Mouse (Mus musculus): Measurements from ENCODE around the gene Rbm20. TPM values are rescaled to one million over a fixed set of nuclear protein-coding genes. Genes with fewer than 3 reads are reported as not detected.

Rbm20 gene
- polyA plus RNA-seq, 1 experiment from 2014 or later = 0.96 TPM

GRCm38 (mm10) chr19:53745354-53745753, 68.2 kb downstream of the Rbm20 start:
- H3K9me3 ChIP-seq = no peaks in the 10 kb centered on the region
- WGBS = 50% methylated on average over 3 of the region's 3 CpGs
- H3K27me3 ChIP-seq (replicated peaks) = no peaks in the 10 kb centered on the region
- no peak overlapping the region for H3K9ac ChIP-seq
- no peak overlapping the region for H3K4me3 ChIP-seq (replicated peaks)
- H3K36me3 ChIP-seq = no peaks in the 10 kb centered on the region
- no peaks in the 10 kb centered on the region for H3K4me1 ChIP-seq
- no peak for ATAC-seq (ENCODE audit: insufficient read depth, low FRiP score, low read depth)
- H3K27ac ChIP-seq = no peak overlapping the region
- no peak overlapping the region for H3K4me2 ChIP-seq

- H3K4me1 ChIP-seq = no peaks in the 10 kb centered on the region
- ATAC-seq (ENCODE audit: insufficient read depth, low FRiP score, low read depth) = no peak
- 39% methylated on average over 9 of the region's 9 CpGs for WGBS
- no peaks in the 10 kb centered on the region for H3K36me3 ChIP-seq
- no peaks in the 10 kb centered on the region for H3K9me3 ChIP-seq
- H3K27me3 ChIP-seq (replicated peaks) = no peaks in the 10 kb centered on the region
- H3K27ac ChIP-seq = no peak overlapping the region
- H3K4me2 ChIP-seq = no peak overlapping the region
- no peak overlapping the region for H3K9ac ChIP-seq
- no peak overlapping the region for H3K4me3 ChIP-seq (replicated peaks)
Measured at GRCm38 (mm10) chr19:53746116-53746515, 69.0 kb downstream of the Rbm20 start.

GRCm38 (mm10) chr19:53748236-53748775, 71.2 kb downstream of the Rbm20 start:
- Histone ChIP-seq H3K27me3 (replicated peaks) (no peaks in the 10 kb centered on the region), H3K27ac (no peak overlapping the region), H3K9ac (no peak overlapping the region), H3K4me3 (replicated peaks) (no peak overlapping the region), H3K36me3 (no peaks in the 10 kb centered on the region), H3K4me1 (no peaks in the 10 kb centered on the region), H3K4me2 (no peak overlapping the region), H3K9me3 (no peaks in the 10 kb centered on the region)
- ATAC-seq (ENCODE audit: insufficient read depth, low FRiP score, low read depth) = no peak
- 79% methylated on average over 13 of the region's 13 CpGs for WGBS

GRCm38 (mm10) chr19:53749326-53749725, 72.2 kb downstream of the Rbm20 start:
- no peaks in the 10 kb centered on the region for H3K4me1 ChIP-seq
- H3K4me3 ChIP-seq (replicated peaks) = no peak overlapping the region
- ATAC-seq (ENCODE audit: insufficient read depth, low FRiP score, low read depth) = no peak
- H3K36me3 ChIP-seq = no peaks in the 10 kb centered on the region
- no peak overlapping the region for H3K4me2 ChIP-seq
- 97% methylated on average over 8 of the region's 8 CpGs for WGBS
- H3K9me3 ChIP-seq = no peaks in the 10 kb centered on the region
- no peaks in the 10 kb centered on the region for H3K27me3 ChIP-seq (replicated peaks)
- H3K9ac ChIP-seq = no peak overlapping the region
- H3K27ac ChIP-seq = no peak overlapping the region

- no peaks in the 10 kb centered on the region for H3K4me1 ChIP-seq
- no peaks in the 10 kb centered on the region for H3K27me3 ChIP-seq (replicated peaks)
- no peak overlapping the region for H3K4me2 ChIP-seq
- WGBS = 53% methylated on average over 22 of the region's 22 CpGs
- no peak overlapping the region for H3K4me3 ChIP-seq (replicated peaks)
- H3K36me3 ChIP-seq = no peaks in the 10 kb centered on the region
- no peaks in the 10 kb centered on the region for H3K9me3 ChIP-seq
- H3K9ac ChIP-seq = no peak overlapping the region
- H3K27ac ChIP-seq = no peak overlapping the region
- ATAC-seq (ENCODE audit: insufficient read depth, low FRiP score, low read depth) = no peak
Measured at GRCm38 (mm10) chr19:53751420-53752185, 74.5 kb downstream of the Rbm20 start.

- no peak for ATAC-seq (ENCODE audit: insufficient read depth, low FRiP score, low read depth)
- no peak overlapping the region for H3K4me3 ChIP-seq (replicated peaks)
- H3K27me3 ChIP-seq (replicated peaks) = no peaks in the 10 kb centered on the region
- H3K4me1 ChIP-seq = no peaks in the 10 kb centered on the region
- WGBS = 55% methylated on average over 7 of the region's 7 CpGs
- no peak overlapping the region for H3K27ac ChIP-seq
- H3K9ac ChIP-seq = no peak overlapping the region
- no peaks in the 10 kb centered on the region for H3K36me3 ChIP-seq
- H3K9me3 ChIP-seq = no peaks in the 10 kb centered on the region
- H3K4me2 ChIP-seq = no peak overlapping the region
Measured at GRCm38 (mm10) chr19:53752993-53753392, 75.9 kb downstream of the Rbm20 start.

GRCm38 (mm10) chr19:53754421-53754830, 77.3 kb downstream of the Rbm20 start:
- Histone ChIP-seq H3K4me1 (no peaks in the 10 kb centered on the region), H3K27me3 (replicated peaks) (no peaks in the 10 kb centered on the region), H3K4me2 (no peak overlapping the region), H3K4me3 (replicated peaks) (no peak overlapping the region), H3K9me3 (no peaks in the 10 kb centered on the region), H3K36me3 (no peaks in the 10 kb centered on the region), H3K9ac (no peak overlapping the region), H3K27ac (no peak overlapping the region)
- 55% methylated on average over 6 of the region's 7 CpGs for WGBS
- no peak for ATAC-seq (ENCODE audit: insufficient read depth, low FRiP score, low read depth)

GRCm38 (mm10) chr19:53755346-53755745, 78.2 kb downstream of the Rbm20 start:
- ATAC-seq (ENCODE audit: insufficient read depth, low FRiP score, low read depth) = no peak
- 68% methylated on average over 5 of the region's 5 CpGs for WGBS

GRCm38 (mm10) chr19:53757432-53758109, 80.5 kb downstream of the Rbm20 start:
- H3K36me3 ChIP-seq = no peaks in the 10 kb centered on the region
- no peak overlapping the region for H3K27ac ChIP-seq
- no peak overlapping the region for H3K4me2 ChIP-seq
- H3K4me1 ChIP-seq = no peaks in the 10 kb centered on the region
- WGBS = 86% methylated on average over 17 of the region's 17 CpGs
- no peak overlapping the region for H3K9ac ChIP-seq
- no peaks in the 10 kb centered on the region for H3K27me3 ChIP-seq (replicated peaks)
- no peaks in the 10 kb centered on the region for H3K9me3 ChIP-seq
- no peak overlapping the region for H3K4me3 ChIP-seq (replicated peaks)
- no peak for ATAC-seq (ENCODE audit: insufficient read depth, low FRiP score, low read depth)

More at GRCm38 (mm10) chr19:53755346-53755745, 78.2 kb downstream of the Rbm20 start:
- Histone ChIP-seq H3K4me3 (replicated peaks) (no peak overlapping the region), H3K36me3 (no peaks in the 10 kb centered on the region), H3K4me2 (no peak overlapping the region), H3K27me3 (replicated peaks) (no peaks in the 10 kb centered on the region), H3K9me3 (no peaks in the 10 kb centered on the region), H3K27ac (no peak overlapping the region), H3K4me1 (no peaks in the 10 kb centered on the region), H3K9ac (no peak overlapping the region)

- no peaks in the 10 kb centered on the region for H3K4me1 ChIP-seq
- H3K9ac ChIP-seq = no peak overlapping the region
- no peaks in the 10 kb centered on the region for H3K36me3 ChIP-seq
- no peak overlapping the region for H3K4me3 ChIP-seq (replicated peaks)
- no peak overlapping the region for H3K4me2 ChIP-seq
- H3K27me3 ChIP-seq (replicated peaks) = no peaks in the 10 kb centered on the region
- H3K27ac ChIP-seq = no peak overlapping the region
- WGBS = 59% methylated on average over 2 of the region's 2 CpGs
- no peaks in the 10 kb centered on the region for H3K9me3 ChIP-seq
- ATAC-seq (ENCODE audit: insufficient read depth, low FRiP score, low read depth) = no peak
Measured at GRCm38 (mm10) chr19:53758881-53759418, 81.8 kb downstream of the Rbm20 start.

GRCm38 (mm10) chr19:53760125-53761101, 83.3 kb downstream of the Rbm20 start:
- no peaks in the 10 kb centered on the region for H3K27me3 ChIP-seq (replicated peaks)
- no peak overlapping the region for H3K4me2 ChIP-seq
- H3K4me3 ChIP-seq (replicated peaks) = no peak overlapping the region
- 81% methylated on average over 17 of the region's 17 CpGs for WGBS
- H3K27ac ChIP-seq = no peak overlapping the region
- no peaks in the 10 kb centered on the region for H3K9me3 ChIP-seq
- no peaks in the 10 kb centered on the region for H3K36me3 ChIP-seq
- no peak for ATAC-seq (ENCODE audit: insufficient read depth, low FRiP score, low read depth)
- H3K9ac ChIP-seq = no peak overlapping the region
- no peaks in the 10 kb centered on the region for H3K4me1 ChIP-seq
